Mouse (Mus musculus): ENCODE results near the gene Negr1.

Negr1 gene

DNA sequence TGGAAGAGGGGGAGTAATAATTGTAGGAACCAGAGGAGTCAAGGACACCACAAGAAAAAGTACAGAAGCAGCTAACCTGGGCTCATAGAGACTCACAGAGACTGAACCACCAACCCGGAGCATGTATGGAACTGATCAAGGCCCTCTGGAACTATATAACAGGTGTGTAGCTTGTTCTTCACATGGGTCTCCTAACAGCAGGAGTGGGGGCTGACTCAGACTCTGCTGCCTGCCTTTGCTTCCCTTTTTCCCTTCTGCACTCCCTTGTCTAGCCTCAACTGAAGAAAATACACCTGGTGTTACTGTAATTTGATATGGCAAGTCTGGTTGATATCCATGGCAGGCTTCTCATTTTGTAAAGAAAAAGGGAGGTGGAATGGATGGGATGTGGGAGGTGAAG lies 324.1 kb downstream of the Negr1 start:
- POLR2A ChIA-PET, result no interaction called here
- CTCF ChIA-PET, result no interaction called here

GRCm38 (mm10) chr3:156886915-156887314 lies 325.3 kb downstream of the Negr1 start:
- POLR2A ChIA-PET, result no interaction called here

DNA sequence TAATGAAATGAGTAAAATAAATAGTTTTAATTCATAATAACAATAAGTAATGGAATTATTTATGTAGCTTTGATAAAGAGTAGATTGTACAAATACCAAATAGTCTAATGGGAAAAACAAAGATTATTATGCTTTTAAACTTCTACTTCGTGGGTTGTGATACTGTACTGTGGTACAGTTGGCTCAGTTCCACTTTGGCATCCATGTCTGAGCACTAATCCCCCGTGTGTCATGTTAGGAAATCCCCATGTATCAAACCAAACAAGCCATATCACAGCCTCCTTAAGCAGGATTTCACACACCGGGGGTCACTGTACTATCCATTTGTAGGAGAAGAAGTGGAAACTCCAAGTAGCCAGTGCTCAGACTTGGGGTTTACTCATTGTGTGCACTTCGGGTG lies 329.4 kb downstream of the Negr1 start:
- ChIA-PET POLR2A (no interaction called here), CTCF (no interaction called here)

More at GRCm38 (mm10) chr3:156886915-156887314, 325.3 kb downstream of the Negr1 start:
- CTCF ChIA-PET, result no interaction called here

- ChIA-PET CTCF (no interaction called here), POLR2A (no interaction called here)
Measured at GRCm38 (mm10) chr3:156895322-156895721, 333.7 kb downstream of the Negr1 start.

GRCm38 (mm10) chr3:156896106-156896505 lies 334.5 kb downstream of the Negr1 start:
- POLR2A ChIA-PET, result no interaction called here
- CTCF ChIA-PET, result no interaction called here

GRCm38 (mm10) chr3:156896552-156896951 lies 335.0 kb downstream of the Negr1 start:
- ChIA-PET POLR2A (no interaction called here), CTCF (no interaction called here)

GRCm38 (mm10) chr3:156901140-156901539 lies 339.5 kb downstream of the Negr1 start:
- ChIA-PET POLR2A (no interaction called here), CTCF (no interaction called here)

DNA sequence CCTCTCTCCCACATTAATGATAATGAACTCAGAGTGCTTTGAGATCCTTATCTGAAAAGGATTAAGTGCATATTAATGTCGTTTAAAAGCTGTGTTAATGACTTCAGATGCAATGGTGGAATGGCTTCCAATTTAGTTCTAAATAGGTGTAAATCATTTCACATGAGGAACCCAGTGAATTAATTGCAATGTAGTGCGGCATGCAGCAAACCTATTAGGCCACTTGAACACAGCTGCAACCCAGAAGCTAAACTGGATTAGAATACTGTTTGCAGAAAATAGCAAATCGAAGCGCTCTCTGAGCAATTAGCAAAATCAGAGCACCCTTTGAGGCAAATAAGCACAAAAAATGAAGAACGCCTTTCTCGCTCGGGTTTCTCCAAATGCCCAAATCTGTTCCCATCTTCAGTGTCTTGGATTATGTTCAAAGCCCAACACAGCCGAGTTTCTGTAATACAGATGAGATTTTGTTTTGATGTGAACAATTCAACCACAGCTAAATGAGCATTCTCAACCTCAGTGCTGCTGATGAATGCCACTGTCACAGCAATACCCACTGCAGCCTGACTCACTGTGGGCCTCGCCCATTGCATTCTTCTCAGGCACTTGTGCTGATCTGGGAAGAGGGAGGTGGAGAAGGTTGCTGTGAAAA lies 342.5 kb downstream of the Negr1 start:
- CTCF ChIA-PET, result no interaction called here
- POLR2A ChIA-PET, result interaction anchor here in 1 of 4 experiments (0.6 kb wide), 1 partner anchor 418 kb away, joined by 3 read pairs; no protein-coding TSS in a partner anchor

DNA sequence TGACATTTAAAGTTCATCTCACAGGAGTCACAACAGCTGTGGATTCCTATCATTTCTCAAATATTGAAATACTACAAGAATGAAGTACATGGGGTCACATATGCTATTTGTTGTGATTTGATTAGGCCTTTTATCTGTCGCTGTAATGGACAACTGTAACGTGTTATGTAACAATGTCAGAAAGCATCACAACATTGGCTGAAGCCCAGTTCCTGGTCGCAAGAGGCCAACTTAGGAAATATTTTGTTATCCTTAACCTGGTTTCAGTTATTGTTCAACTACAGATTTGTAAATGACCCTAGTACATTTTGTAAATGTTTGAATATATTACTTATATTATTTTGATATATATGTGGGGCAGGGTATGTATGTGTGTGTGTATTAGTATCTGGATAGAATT lies 351.2 kb downstream of the Negr1 start:
- CTCF ChIA-PET, result no interaction called here

GRCm38 (mm10) chr3:156921369-156921768 lies 359.8 kb downstream of the Negr1 start:
- CTCF ChIA-PET, result no interaction called here
- POLR2A ChIA-PET, result no interaction called here

More for the DNA sequence above, 351.2 kb downstream of the Negr1 start:
- POLR2A ChIA-PET, result interaction anchor here in 1 of 4 experiments (0.7 kb wide), 1 partner anchor 617 kb away, joined by 3 read pairs; no protein-coding TSS in a partner anchor

- ChIA-PET CTCF (no interaction called here), POLR2A (no interaction called here)
Measured at GRCm38 (mm10) chr3:156923159-156923558, 361.6 kb downstream of the Negr1 start.

DNA sequence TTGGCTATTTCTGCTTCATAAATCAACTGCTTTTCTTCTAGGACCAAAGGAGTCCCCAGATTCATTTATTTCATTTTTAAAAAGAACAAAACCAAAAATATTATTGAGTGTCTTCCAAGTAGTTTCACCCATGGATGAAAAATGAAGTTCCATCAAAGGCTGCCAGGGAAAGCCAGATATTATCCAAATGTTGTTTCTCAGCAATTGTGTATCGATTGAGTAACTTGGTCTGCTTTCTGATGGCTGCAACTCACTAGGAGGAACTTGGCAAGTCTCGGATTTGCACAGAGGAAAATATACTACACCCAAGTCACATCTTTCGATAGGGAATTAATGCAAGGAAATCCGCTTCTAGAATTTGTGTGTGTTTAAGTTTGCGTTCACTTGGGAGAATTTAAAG lies 363.5 kb downstream of the Negr1 start:
- POLR2A ChIA-PET, result no interaction called here
- CTCF ChIA-PET, result no interaction called here

DNA sequence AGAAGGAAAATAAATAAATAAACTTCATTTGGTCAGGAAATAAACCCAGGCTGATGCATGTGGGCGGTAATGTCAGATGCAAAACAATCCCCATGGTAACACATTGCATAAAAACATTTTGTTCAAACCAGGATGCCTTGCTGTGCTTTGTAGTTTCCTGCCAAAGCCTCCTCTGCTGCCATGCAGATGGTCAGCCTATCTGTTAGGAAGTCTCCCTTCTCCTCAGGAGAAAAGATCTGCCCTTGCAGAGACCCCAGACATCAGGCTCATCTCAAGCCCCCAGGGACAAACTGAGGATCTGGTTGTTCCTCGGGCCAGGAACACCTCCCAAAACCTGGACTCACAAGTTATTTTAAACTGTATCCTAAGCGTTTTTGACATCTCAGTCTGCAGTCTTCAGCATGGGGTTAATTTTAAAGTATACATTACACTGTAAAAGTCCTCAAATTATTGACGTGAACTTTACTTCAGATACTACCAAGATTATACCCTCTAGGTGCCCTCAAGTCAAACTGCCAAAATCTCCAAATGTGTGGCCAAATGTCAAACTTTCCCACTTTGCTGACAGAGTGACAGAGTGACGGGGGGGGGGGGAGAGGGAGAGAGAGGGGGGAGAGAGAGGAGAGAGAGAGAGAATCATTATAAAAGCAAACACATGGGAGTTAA lies 366.9 kb downstream of the Negr1 start:
- POLR2A ChIA-PET, result no interaction called here
- CTCF ChIA-PET, result no interaction called here

DNA sequence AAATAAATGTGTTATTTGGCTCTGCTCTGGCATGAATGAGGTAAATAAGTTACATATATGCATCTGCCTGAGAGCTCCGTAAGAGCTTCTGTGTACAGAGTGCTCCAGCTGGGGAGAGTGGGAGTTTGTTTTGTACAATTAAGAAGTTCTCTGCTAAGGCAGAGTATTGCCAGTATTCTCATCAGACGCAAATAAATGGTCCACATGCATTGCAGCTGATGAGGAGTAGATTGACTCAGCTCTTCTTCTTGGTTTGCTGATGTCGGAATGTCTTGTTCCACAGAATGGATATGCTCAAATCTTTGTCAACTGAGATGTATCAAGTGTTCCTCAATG lies 367.4 kb downstream of the Negr1 start:
- ChIA-PET POLR2A (no interaction called here), CTCF (no interaction called here)

DNA sequence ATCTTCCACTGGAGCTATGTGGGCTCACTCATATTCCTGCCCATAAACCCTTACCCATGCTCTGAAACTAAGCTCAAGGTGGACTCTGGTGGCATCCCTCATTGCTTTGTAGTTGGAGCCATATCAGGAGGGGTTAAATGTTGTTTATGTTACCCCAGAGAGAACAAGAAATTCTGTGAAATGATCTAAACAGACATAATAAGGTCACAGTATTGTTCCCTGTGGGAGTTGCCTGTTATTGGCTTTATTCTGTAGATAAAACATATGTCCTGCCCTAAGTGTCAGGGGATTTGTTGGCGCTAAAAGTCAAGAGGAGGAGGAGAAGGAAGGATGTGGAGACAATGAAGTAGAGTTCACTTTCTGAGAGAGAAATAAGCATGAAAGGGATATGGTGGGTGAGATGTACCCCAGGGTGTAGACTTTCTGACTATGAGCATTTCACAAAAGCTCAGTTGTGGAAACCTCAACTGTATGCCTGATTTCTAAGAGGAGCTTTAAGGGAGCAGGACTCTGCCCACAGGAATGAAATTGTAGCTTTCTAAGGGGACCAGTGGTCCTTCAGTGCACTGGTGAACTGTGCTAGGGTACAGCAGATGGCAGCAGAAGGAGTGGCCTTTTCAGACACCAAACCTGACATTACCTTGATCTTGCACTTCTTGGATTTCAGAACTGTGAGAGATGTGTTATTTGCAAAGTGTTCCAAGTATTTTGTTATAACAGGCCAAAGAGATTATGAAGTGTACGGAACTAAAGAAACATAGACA lies 368.3 kb downstream of the Negr1 start:
- ChIA-PET POLR2A (no interaction called here), CTCF (interaction anchor here in 1 of 4 experiments (0.7 kb wide), 1 partner anchor 11 kb away, joined by 3 read pairs; no protein-coding TSS in a partner anchor)

- ChIA-PET CTCF (no interaction called here), POLR2A (no interaction called here)
Measured at GRCm38 (mm10) chr3:156931011-156931410, 369.4 kb downstream of the Negr1 start.

GRCm38 (mm10) chr3:156931540-156931939 lies 369.9 kb downstream of the Negr1 start:
- CTCF ChIA-PET, result no interaction called here
- POLR2A ChIA-PET, result no interaction called here

GRCm38 (mm10) chr3:156934778-156935290 lies 373.2 kb downstream of the Negr1 start:
- CTCF ChIA-PET, result no interaction called here
- POLR2A ChIA-PET, result no interaction called here

DNA sequence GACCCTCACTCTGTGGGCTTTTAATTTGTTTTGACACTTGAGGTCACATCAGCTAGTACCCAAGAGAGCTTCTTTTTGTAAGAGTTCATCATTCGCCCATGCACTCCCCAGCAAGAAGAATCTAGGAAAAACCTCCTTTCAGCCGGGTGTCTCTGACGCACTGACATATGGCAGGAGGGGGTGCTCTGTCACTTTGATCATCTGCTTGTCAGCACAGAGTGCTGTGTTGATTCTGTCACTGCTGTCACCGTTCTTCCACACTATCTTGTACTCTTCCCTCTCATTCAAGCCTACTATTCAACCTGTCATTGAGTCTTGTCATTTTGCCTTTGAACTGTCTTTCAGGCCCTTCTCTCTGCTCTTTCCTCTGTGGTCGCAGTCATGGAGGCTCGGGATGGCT lies 385.8 kb downstream of the Negr1 start:
- POLR2A ChIA-PET, result no interaction called here
- CTCF ChIA-PET, result no interaction called here

- CTCF ChIA-PET, result no interaction called here
- POLR2A ChIA-PET, result interaction anchor here in 1 of 4 experiments (0.6 kb wide), 1 partner anchor 242 kb away, joined by 3 read pairs; no protein-coding TSS in a partner anchor
Measured at GRCm38 (mm10) chr3:156952970-156953369, 391.4 kb downstream of the Negr1 start.

DNA sequence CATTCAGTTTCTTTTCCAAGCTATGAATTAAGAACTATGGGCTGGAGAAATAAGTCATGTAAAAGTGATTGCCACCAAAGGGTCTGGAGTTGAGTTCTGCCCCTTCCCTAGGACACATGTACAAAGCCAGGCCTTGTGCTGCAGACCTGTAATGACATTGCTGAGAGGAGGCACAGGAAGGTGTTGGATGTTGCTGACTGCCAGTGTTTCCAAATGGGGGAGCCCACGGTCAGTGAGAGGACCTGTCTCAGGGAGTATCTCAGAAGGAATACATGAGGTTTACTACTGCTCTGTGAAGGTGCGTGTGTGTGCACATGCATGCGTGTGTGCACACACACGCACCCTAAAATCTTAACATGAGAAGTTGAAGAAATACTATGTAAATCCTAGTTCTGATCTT lies 393.5 kb downstream of the Negr1 start:
- POLR2A ChIA-PET, result no interaction called here
- CTCF ChIA-PET, result interaction anchor here in 1 of 4 experiments (0.6 to 0.7 kb wide), 2 partner anchors 50 to 194 kb away, joined by 3 to 4 read pairs; no protein-coding TSS in a partner anchor
